Mouse (Mus musculus) gastrocnemius, postnatal 36 days (tissue): ENCODE measurements around the gene Mthfd1. TPM values are rescaled to one million over a fixed set of nuclear protein-coding genes. Genes with fewer than 3 reads are reported as not detected.
A peak's percentile ranks its signal among the peaks of the same experiment; 100 is the strongest.
"Not testable (repeated sequence)": the region's sequence is repeated elsewhere in the genome, so short reads cannot be mapped to it uniquely, and the experiment has no call there.

ENCODE experiments used
- DNase-seq, 2 experiments: peaks; one replicate each; pipeline ENCODE4 v3.0.0; 2022
- intact Hi-C: fragments of 180-260 bp; cut with DNase I; formaldehyde crosslinking; loops from one replicate; pipeline ENCODE4 v1.15.1; 2025
- long read RNA-seq, 2 experiments: library from polyadenylated mRNA; stranded (forward); transcript quantifications; one replicate each; pipeline ENCODE4 v2.0.0; 2021
- total RNA-seq, 2 experiments: library from RNA; stranded (reverse); gene quantifications; 2 replicates each; pipeline ENCODE4 v1.2.3; 2021

Gene Mthfd1
- 10 to 100 TPM; 28.8 to 34.5 TPM for total RNA-seq
- long read RNA-seq, experiment 1, transcript Mthfd1-201 (28 exons, 3,241 nt), result major isoform, 17 of 33 reads
- long read RNA-seq, experiment 1, partial matches to known transcripts, result 14 of 33 reads
- long read RNA-seq, experiment 1, other reads (novel, unspliced or antisense), result 2 of 33 reads
- long read RNA-seq, experiment 2, transcript Mthfd1-201 (28 exons, 3,241 nt), result major isoform, 48 of 59 reads
- long read RNA-seq, experiment 2, partial matches to known transcripts, result 10 of 59 reads
- long read RNA-seq, experiment 2, other reads (novel, unspliced or antisense), result 1 of 59 reads

GRCm38 (mm10) chr12:76254725-76255498 lies at the start of gene Mthfd1:
Gene Mthfd1 (plus strand): TSS chr12:76255298.
- intact Hi-C loops, result no loop called here
- peak; percentile 83 to 90 for DNase-seq

GRCm38 (mm10) chr12:76209429-76209974 lies 45.6 kb upstream of the Mthfd1 start:
- no peak for DNase-seq
- intact Hi-C loops, result loop anchor here (10.0 kb wide), 1 partner anchor 125 kb away; no protein-coding TSS in a partner anchor

GRCm38 (mm10) chr12:76215121-76215520 lies 40.0 kb upstream of the Mthfd1 start:
- DNase-seq, result no peak
- intact Hi-C loops, result no loop called here

GRCm38 (mm10) chr12:76216716-76217115 lies 38.4 kb upstream of the Mthfd1 start:
- intact Hi-C loops, result no loop called here
- DNase-seq, result no peak

- intact Hi-C loops, DNase-seq: not testable (repeated sequence)
Observed at GRCm38 (mm10) chr12:76222104-76222503, 33.0 kb upstream of the Mthfd1 start.

GRCm38 (mm10) chr12:76230644-76231043 lies 24.5 kb upstream of the Mthfd1 start:
- intact Hi-C loops, result no loop called here
- DNase-seq, result no peak

- intact Hi-C loops, result no loop called here
- DNase-seq, result no peak
Observed at GRCm38 (mm10) chr12:76235253-76235652, 19.8 kb upstream of the Mthfd1 start.

- DNase-seq, result no peak
- intact Hi-C loops, result no loop called here
Observed at GRCm38 (mm10) chr12:76239145-76239838, 15.8 kb upstream of the Mthfd1 start.

GRCm38 (mm10) chr12:76239839-76240571 lies 15.1 kb upstream of the Mthfd1 start:
- intact Hi-C loops, result no loop called here
- DNase-seq, result no peak

- intact Hi-C loops, result no loop called here
- DNase-seq, result no peak
Observed at GRCm38 (mm10) chr12:76240670-76241069, 14.4 kb upstream of the Mthfd1 start.

- intact Hi-C loops, result no loop called here
- DNase-seq, result no peak
Observed at GRCm38 (mm10) chr12:76241084-76241483, 14.0 kb upstream of the Mthfd1 start.

GRCm38 (mm10) chr12:76241833-76242232 lies 13.3 kb upstream of the Mthfd1 start:
- intact Hi-C loops, result no loop called here
- no peak for DNase-seq

GRCm38 (mm10) chr12:76244981-76245380 lies 10.1 kb upstream of the Mthfd1 start:
- intact Hi-C loops, result no loop called here
- DNase-seq, result no peak

- intact Hi-C loops, result no loop called here
- DNase-seq, result no peak
Observed at GRCm38 (mm10) chr12:76246646-76247045, 8.5 kb upstream of the Mthfd1 start, which contains the start of gene Tex21. Gene Tex21 (minus strand): TSS chr12:76246746.

GRCm38 (mm10) chr12:76253090-76253489 lies 2.0 kb upstream of the Mthfd1 start:
- intact Hi-C loops, result no loop called here

GRCm38 (mm10) chr12:76253591-76253990 lies 1.5 kb upstream of the Mthfd1 start:
- DNase-seq, result no peak
- intact Hi-C loops, result no loop called here

More at GRCm38 (mm10) chr12:76253090-76253489, 2.0 kb upstream of the Mthfd1 start:
- no peak for DNase-seq

GRCm38 (mm10) chr12:76253991-76254390 lies 1.1 kb upstream of the Mthfd1 start:
- intact Hi-C loops, result no loop called here
- no peak for DNase-seq

GRCm38 (mm10) chr12:76255499-76255875 lies 389 bp downstream of the Mthfd1 start:
- DNase-seq, result no peak
- intact Hi-C loops, result no loop called here

GRCm38 (mm10) chr12:76256114-76256843 lies 1.2 kb downstream of the Mthfd1 start:
- intact Hi-C loops, result no loop called here

More at GRCm38 (mm10) chr12:76256114-76256843, 1.2 kb downstream of the Mthfd1 start:
- no peak for DNase-seq
